8 mouse cellular contexts compared by ENCODE assay signal in genomic region chr11:32181973-32182868, GRCm38 (mm10). TPM values are rescaled to one million over a fixed set of nuclear protein-coding genes. Genes with fewer than 3 reads are reported as not detected.
DNase-seq lines count a peak whose midpoint lies in the region; ATAC-seq and TF ChIP-seq lines count a peak whose summit lies in the region.

No protein-coding gene starts in this region.

- TF ChIP-seq EP300 in heart, adult 2 months (IDR thresholded peaks at IDR 0.05; ENCODE audit: insufficient read depth, low read depth, low read length): peak; percentile 82
- no peak for TF ChIP-seq EP300 in stomach, postnatal 0 days (optimal IDR thresholded peaks at IDR 0.05)

- 0 out of 2 replicates have a peak, but pooled peaks have one; percentile 29 for ATAC-seq in kidney, embryonic 15.5 days (replicated peaks; ENCODE audit: low FRiP score)
- no peak for ATAC-seq in neural tube, embryonic 11.5 days (ENCODE audit: insufficient read depth, low FRiP score, low TSS enrichment)
- no peak for ATAC-seq in stomach, postnatal 0 days (ENCODE audit: low FRiP score, low TSS enrichment)

- DNase-seq in adrenal gland, postnatal 14 days: peak; percentile 85
- DNase-seq in embryonic facial prominence, embryonic 10.5 days (ENCODE audit: low spot score): peak; percentile 77
- peak; percentile 70 to 81 for DNase-seq in heart, adult 2 months
- peak; percentile 33 for DNase-seq in liver, adult 2 months (ENCODE audit: extremely low read depth, low read depth, low spot score)
- DNase-seq in neural tube, embryonic 11.5 days (ENCODE audit: low spot score): peak; percentile 77
- DNase-seq in stomach, postnatal 0 days (ENCODE audit: low spot score): peak; percentile 76

- TF ChIP-seq POLR2A in heart, adult 2 months (IDR thresholded peaks at IDR 0.05; ENCODE audit: insufficient read depth, low read depth, low read length): no peak
- TF ChIP-seq POLR2A in liver, adult 2 months (IDR thresholded peaks at IDR 0.05; ENCODE audit: extremely low read depth, insufficient read depth, low read length): no peak

- 47% methylated on average over 25 of the region's 25 CpGs for WGBS in embryonic facial prominence, embryonic 10.5 days
- 37% methylated on average over 24 of the region's 25 CpGs for WGBS in heart, adult 2 months
- 47% methylated on average over 25 of the region's 25 CpGs for WGBS in kidney, embryonic 15.5 days
- WGBS in liver, adult 2 months: 42% methylated on average over 24 of the region's 25 CpGs
- 50% methylated on average over 23 of the region's 25 CpGs for WGBS in neural tube, embryonic 11.5 days
- WGBS in stomach, postnatal 0 days: 42% methylated on average over 24 of the region's 25 CpGs

- H3K36me3 ChIP-seq in C2C12 (ENCODE audit: control insufficient read depth, insufficient read depth): no peaks in the 10 kb centered on the region
- H3K36me3 ChIP-seq in embryonic facial prominence, embryonic 10.5 days (replicated peaks): no peaks in the 10 kb centered on the region
- no peaks in the 10 kb centered on the region for H3K36me3 ChIP-seq in heart, adult 2 months (ENCODE audit: control insufficient read depth, insufficient read depth, low read length)
- H3K36me3 ChIP-seq in kidney, embryonic 15.5 days: no peaks in the 10 kb centered on the region
- H3K36me3 ChIP-seq in liver, adult 2 months (ENCODE audit: control insufficient read depth, insufficient read depth, low read length): no peaks in the 10 kb centered on the region
- no peaks in the 10 kb centered on the region for H3K36me3 ChIP-seq in neural tube, embryonic 11.5 days (ENCODE audit: control insufficient read depth, insufficient read depth, low read length)
- no peaks in the 10 kb centered on the region for H3K36me3 ChIP-seq in stomach, postnatal 0 days (ENCODE audit: control insufficient read depth, insufficient read depth, low read length)

- H3K27ac ChIP-seq in embryonic facial prominence, embryonic 10.5 days (replicated peaks): no peak overlapping the region
- no peak overlapping the region for H3K27ac ChIP-seq in heart, adult 2 months
- H3K27ac ChIP-seq in kidney, embryonic 15.5 days: no peak overlapping the region
- no peak overlapping the region for H3K27ac ChIP-seq in liver, adult 2 months (replicated peaks; ENCODE audit: insufficient read depth, low read depth, low read length)
- no peak overlapping the region for H3K27ac ChIP-seq in neural tube, embryonic 11.5 days (ENCODE audit: low read depth, low read length)
- no peak overlapping the region for H3K27ac ChIP-seq in stomach, postnatal 0 days (replicated peaks)

- intact Hi-C loops in heart, adult 2 months (cut with DNase I): loop anchor here (1.0 to 10.0 kb wide), 3 partner anchors 56 to 143 kb away; partner anchors contain the start of gene Hbq1b

- no peak overlapping the region for H3K9ac ChIP-seq in heart, adult 2 months (ENCODE audit: low read depth, low read length)
- H3K9ac ChIP-seq in kidney, embryonic 15.5 days: no peak overlapping the region
- H3K9ac ChIP-seq in liver, adult 2 months (ENCODE audit: low read depth, low read length): no peak overlapping the region
- no peak overlapping the region for H3K9ac ChIP-seq in neural tube, embryonic 11.5 days (ENCODE audit: low read length)
- no peak overlapping the region for H3K9ac ChIP-seq in stomach, postnatal 0 days (ENCODE audit: low read length)

- H3K9me3 ChIP-seq in embryonic facial prominence, embryonic 10.5 days: no peaks in the 10 kb centered on the region
- H3K9me3 ChIP-seq in kidney, embryonic 15.5 days (replicated peaks): no peaks in the 10 kb centered on the region
- no peaks in the 10 kb centered on the region for H3K9me3 ChIP-seq in neural tube, embryonic 11.5 days (ENCODE audit: control insufficient read depth, low read length)
- no peaks in the 10 kb centered on the region for H3K9me3 ChIP-seq in stomach, postnatal 0 days (ENCODE audit: control insufficient read depth, low read length)

- H3K79me2 ChIP-seq in C2C12 (ENCODE audit: control insufficient read depth, insufficient read depth): no peaks in the 10 kb centered on the region
- H3K79me2 ChIP-seq in heart, adult 2 months (replicated peaks; ENCODE audit: control insufficient read depth, insufficient read depth, low read length): no peaks in the 10 kb centered on the region
- no peaks in the 10 kb centered on the region for H3K79me2 ChIP-seq in liver, adult 2 months (ENCODE audit: control insufficient read depth, insufficient read depth, low read length)

- no peak overlapping the region for H3ac ChIP-seq in C2C12 (ENCODE audit: control insufficient read depth, insufficient read length, low read depth)

- no peak overlapping the region for H3K4me3 ChIP-seq in C2C12 (ENCODE audit: insufficient read depth, poor library complexity, severe bottlenecking)
- H3K4me3 ChIP-seq in embryonic facial prominence, embryonic 10.5 days: no peak overlapping the region
- H3K4me3 ChIP-seq in heart, adult 2 months: no peak overlapping the region
- H3K4me3 ChIP-seq in kidney, embryonic 15.5 days (replicated peaks): no peak overlapping the region
- H3K4me3 ChIP-seq in liver, adult 2 months (ENCODE audit: insufficient read depth, low read depth, low read length): no peak overlapping the region
- no peak overlapping the region for H3K4me3 ChIP-seq in neural tube, embryonic 11.5 days (ENCODE audit: low read depth, low read length)
- no peak overlapping the region for H3K4me3 ChIP-seq in stomach, postnatal 0 days (ENCODE audit: low read depth, low read length)

- H3K79me3 ChIP-seq in C2C12 (ENCODE audit: low read depth): no peaks in the 10 kb centered on the region

- H3K27me3 ChIP-seq in C2C12 (ENCODE audit: control insufficient read depth, insufficient read depth, insufficient read length): peaks cover 24% of the 10 kb centered on the region
- H3K27me3 ChIP-seq in embryonic facial prominence, embryonic 10.5 days (replicated peaks; ENCODE audit: low read depth, poor library complexity, severe bottlenecking): no peaks in the 10 kb centered on the region
- no peaks in the 10 kb centered on the region for H3K27me3 ChIP-seq in heart, adult 2 months (ENCODE audit: control insufficient read depth, insufficient read depth, low read length)
- H3K27me3 ChIP-seq in kidney, embryonic 15.5 days: no peaks in the 10 kb centered on the region; the same call in 1 of the 2 replicates
- no peaks in the 10 kb centered on the region for H3K27me3 ChIP-seq in liver, adult 2 months (ENCODE audit: control insufficient read depth, insufficient read depth, low read length)
- no peaks in the 10 kb centered on the region for H3K27me3 ChIP-seq in neural tube, embryonic 11.5 days (ENCODE audit: control insufficient read depth, insufficient read depth, low read length)
- no peaks in the 10 kb centered on the region for H3K27me3 ChIP-seq in stomach, postnatal 0 days (ENCODE audit: control insufficient read depth, insufficient read depth, low read length)

- TF ChIP-seq CTCF in C2C12 (IDR thresholded peaks at IDR 0.05; ENCODE audit: control insufficient read depth, insufficient read depth, insufficient read length): peak; percentile 74
- TF ChIP-seq CTCF in heart, adult 2 months (IDR thresholded peaks at IDR 0.05): peak; percentile 82
- TF ChIP-seq CTCF in liver, adult 2 months (IDR thresholded peaks at IDR 0.05; ENCODE audit: low read depth, low read length): peak; percentile 91
- peak; percentile 91 for TF ChIP-seq CTCF in stomach, postnatal 0 days (IDR thresholded peaks at IDR 0.05; ENCODE audit: low read depth)

- H3K4me1 ChIP-seq in embryonic facial prominence, embryonic 10.5 days: no peaks in the 10 kb centered on the region
- no peaks in the 10 kb centered on the region for H3K4me1 ChIP-seq in heart, adult 2 months (ENCODE audit: control insufficient read depth, insufficient read depth, low read length)
- H3K4me1 ChIP-seq in kidney, embryonic 15.5 days: no peaks in the 10 kb centered on the region
- no peaks in the 10 kb centered on the region for H3K4me1 ChIP-seq in liver, adult 2 months (ENCODE audit: control insufficient read depth, insufficient read depth, low read length)
- no peaks in the 10 kb centered on the region for H3K4me1 ChIP-seq in neural tube, embryonic 11.5 days (ENCODE audit: control insufficient read depth, insufficient read depth, low read length)
- no peaks in the 10 kb centered on the region for H3K4me1 ChIP-seq in stomach, postnatal 0 days (replicated peaks; ENCODE audit: control insufficient read depth, insufficient read depth)

- H3K4me2 ChIP-seq in kidney, embryonic 15.5 days: no peak overlapping the region
- H3K4me2 ChIP-seq in neural tube, embryonic 11.5 days (ENCODE audit: low read depth): no peak overlapping the region
- no peak overlapping the region for H3K4me2 ChIP-seq in stomach, postnatal 0 days (replicated peaks; ENCODE audit: low read depth)

RNA-seq across cellular contexts. Expression of gene Il9r, which starts 17.9 kb away (rescaled TPM):
- polyA plus RNA-seq in C2C12 (2012; fragmentation: generic; extraction: Trizol): not detected
- 0.41 and 0.53 TPM in 2 replicates for total RNA-seq in adrenal gland, postnatal 14 days (2021)
- 0.05 TPM in 1 of 2 replicates, not detected in the other for polyA plus RNA-seq in embryonic facial prominence, embryonic 10.5 days (2016; fragmentation: Nextera tagmentation; extraction: Ambion mirVana)
- total RNA-seq in heart, adult 2 months (2021): not detected
- 0.03 and 0.37 TPM in 2 replicates for polyA plus RNA-seq in heart, adult 2 months (2012; rRNA removed)
- not detected in 2 replicates for polyA plus RNA-seq in kidney, embryonic 15.5 days (2015; fragmentation: Nextera tagmentation; extraction: Ambion mirVana)
- total RNA-seq in liver, adult 2 months (2014; rRNA removed): 0.20 TPM in 1 of 2 replicates, not detected in the other
- 0.06 and 0.07 TPM in 2 replicates for polyA plus RNA-seq in liver, adult 2 months (2012; rRNA removed)
- 0.07 TPM in 1 of 2 replicates, not detected in the other for polyA plus RNA-seq in neural tube, embryonic 11.5 days (2014; fragmentation: Nextera tagmentation; extraction: Ambion mirVana)
- 0.02 TPM in 1 of 2 replicates, not detected in the other for polyA plus RNA-seq in stomach, postnatal 0 days (2015; fragmentation: Nextera tagmentation; extraction: Ambion mirVana)

RNA-seq across cellular contexts. Expression of gene Snrnp25, which starts 23.0 kb away (rescaled TPM):
- 63.0 TPM for polyA plus RNA-seq in C2C12 (2012; fragmentation: generic; extraction: Trizol)
- 19.7 and 20.8 TPM in 2 replicates for total RNA-seq in adrenal gland, postnatal 14 days (2021)
- polyA plus RNA-seq in embryonic facial prominence, embryonic 10.5 days (2016; fragmentation: Nextera tagmentation; extraction: Ambion mirVana): 102 and 106 TPM in 2 replicates
- 10 to 100 TPM; 10.0 to 13.3 TPM for total RNA-seq in heart, adult 2 months (2021)
- polyA plus RNA-seq in heart, adult 2 months (2012; rRNA removed): 11.8 and 13.8 TPM in 2 replicates
- 59.6 and 60.9 TPM in 2 replicates for polyA plus RNA-seq in kidney, embryonic 15.5 days (2015; fragmentation: Nextera tagmentation; extraction: Ambion mirVana)
- 10.9 and 11.7 TPM in 2 replicates for total RNA-seq in liver, adult 2 months (2014; rRNA removed)
- 6.0 and 7.6 TPM in 2 replicates for polyA plus RNA-seq in liver, adult 2 months (2012; rRNA removed)
- polyA plus RNA-seq in neural tube, embryonic 11.5 days (2014; fragmentation: Nextera tagmentation; extraction: Ambion mirVana): 73.4 and 80.3 TPM in 2 replicates
- 50.5 and 54.3 TPM in 2 replicates for polyA plus RNA-seq in stomach, postnatal 0 days (2015; fragmentation: Nextera tagmentation; extraction: Ambion mirVana)

RNA-seq across cellular contexts. Expression of gene Rhbdf1, which starts 39.9 kb away (rescaled TPM):
- polyA plus RNA-seq in C2C12 (2012; fragmentation: generic; extraction: Trizol): 40.6 TPM
- 22.4 and 24.3 TPM in 2 replicates for total RNA-seq in adrenal gland, postnatal 14 days (2021)
- 32.2 and 33.1 TPM in 2 replicates for polyA plus RNA-seq in embryonic facial prominence, embryonic 10.5 days (2016; fragmentation: Nextera tagmentation; extraction: Ambion mirVana)
- 10 to 100 TPM; 22.8 to 23.9 TPM for total RNA-seq in heart, adult 2 months (2021)
- 70.3 and 92.8 TPM in 2 replicates for polyA plus RNA-seq in heart, adult 2 months (2012; rRNA removed)
- polyA plus RNA-seq in kidney, embryonic 15.5 days (2015; fragmentation: Nextera tagmentation; extraction: Ambion mirVana): 48.7 and 55.4 TPM in 2 replicates
- total RNA-seq in liver, adult 2 months (2014; rRNA removed): 3.1 and 3.8 TPM in 2 replicates
- 11.1 and 18.0 TPM in 2 replicates for polyA plus RNA-seq in liver, adult 2 months (2012; rRNA removed)
- 24.6 and 24.7 TPM in 2 replicates for polyA plus RNA-seq in neural tube, embryonic 11.5 days (2014; fragmentation: Nextera tagmentation; extraction: Ambion mirVana)
- 35.8 and 38.5 TPM in 2 replicates for polyA plus RNA-seq in stomach, postnatal 0 days (2015; fragmentation: Nextera tagmentation; extraction: Ambion mirVana)

RNA-seq across cellular contexts. Expression of gene Mpg, which starts 44.1 kb away (rescaled TPM):
- polyA plus RNA-seq in C2C12 (2012; fragmentation: generic; extraction: Trizol): 19.9 TPM
- 15.3 and 21.3 TPM in 2 replicates for total RNA-seq in adrenal gland, postnatal 14 days (2021)
- polyA plus RNA-seq in embryonic facial prominence, embryonic 10.5 days (2016; fragmentation: Nextera tagmentation; extraction: Ambion mirVana): 31.3 and 33.2 TPM in 2 replicates
- total RNA-seq in heart, adult 2 months (2021): 1 to 10 TPM; 5.1 to 6.2 TPM
- 5.2 and 6.0 TPM in 2 replicates for polyA plus RNA-seq in heart, adult 2 months (2012; rRNA removed)
- polyA plus RNA-seq in kidney, embryonic 15.5 days (2015; fragmentation: Nextera tagmentation; extraction: Ambion mirVana): 33.5 and 36.1 TPM in 2 replicates
- total RNA-seq in liver, adult 2 months (2014; rRNA removed): 9.0 and 10.3 TPM in 2 replicates
- 7.1 and 9.1 TPM in 2 replicates for polyA plus RNA-seq in liver, adult 2 months (2012; rRNA removed)
- 29.4 and 31.2 TPM in 2 replicates for polyA plus RNA-seq in neural tube, embryonic 11.5 days (2014; fragmentation: Nextera tagmentation; extraction: Ambion mirVana)
- 19.9 and 22.1 TPM in 2 replicates for polyA plus RNA-seq in stomach, postnatal 0 days (2015; fragmentation: Nextera tagmentation; extraction: Ambion mirVana)

Comparison
In these comparisons a context has a peak if more than half of its experiments do, and no peak if none do; other contexts are left out.
1. DNase-seq: peak in every context shown above with its lines; median percentile 85 in adrenal gland, postnatal 14 days; 77 in embryonic facial prominence, embryonic 10.5 days; 77 in neural tube, embryonic 11.5 days; 76 in stomach, postnatal 0 days; 76 in heart, adult 2 months; 33 in liver, adult 2 months.